Mouse (Mus musculus): ENCODE data around the gene Gm44503.
A peak's percentile ranks its signal among the peaks of the same experiment; 100 is the strongest.

The Gm44503 gene

GRCm38 (mm10) chr9:73030443-73030842 lies 71.8 kb downstream of the Gm44503 start:
- no peak for DNase-seq (ENCODE audit: low spot score)

DNA sequence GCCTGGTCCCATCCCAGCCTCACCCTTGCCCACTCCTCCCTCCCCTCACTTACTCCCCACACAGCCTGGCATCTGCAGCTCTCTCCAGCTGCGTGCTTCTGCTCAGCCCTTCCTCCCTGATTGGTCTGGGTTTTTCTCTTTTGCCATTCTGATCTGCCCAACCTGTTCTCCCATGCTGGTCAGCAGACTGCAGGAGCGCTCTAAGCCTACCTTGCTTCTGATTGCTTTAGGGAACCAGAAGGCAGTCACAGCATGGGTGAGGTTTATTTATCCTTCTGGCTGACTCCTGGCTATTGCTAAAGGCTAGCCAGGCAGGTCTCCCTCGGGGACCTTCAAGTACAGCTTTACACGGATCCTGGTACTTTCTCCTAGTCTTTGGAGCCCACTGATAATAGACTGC lies 72.8 kb downstream of the Gm44503 start:
- no peak for DNase-seq (ENCODE audit: low spot score)

DNA sequence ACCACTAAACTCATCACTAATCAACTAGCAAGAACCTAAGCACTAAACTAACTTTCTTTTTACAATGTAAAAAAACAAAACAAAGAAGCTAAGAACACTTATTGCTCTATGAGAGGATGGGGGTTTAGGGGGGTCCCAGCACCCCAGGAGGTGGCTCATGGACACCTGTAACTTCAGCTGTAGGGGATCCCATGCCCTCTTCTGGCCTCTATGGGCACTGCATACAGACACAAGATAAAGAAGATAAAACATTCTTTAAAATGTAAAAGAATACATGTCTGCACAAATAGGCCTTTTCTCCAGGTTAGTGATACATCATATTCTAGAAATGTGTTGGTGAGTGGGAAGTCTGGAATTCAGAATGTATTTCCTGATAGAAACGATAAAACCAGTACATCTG lies 74.8 kb downstream of the Gm44503 start:
- no peak for DNase-seq (ENCODE audit: low spot score)

DNA sequence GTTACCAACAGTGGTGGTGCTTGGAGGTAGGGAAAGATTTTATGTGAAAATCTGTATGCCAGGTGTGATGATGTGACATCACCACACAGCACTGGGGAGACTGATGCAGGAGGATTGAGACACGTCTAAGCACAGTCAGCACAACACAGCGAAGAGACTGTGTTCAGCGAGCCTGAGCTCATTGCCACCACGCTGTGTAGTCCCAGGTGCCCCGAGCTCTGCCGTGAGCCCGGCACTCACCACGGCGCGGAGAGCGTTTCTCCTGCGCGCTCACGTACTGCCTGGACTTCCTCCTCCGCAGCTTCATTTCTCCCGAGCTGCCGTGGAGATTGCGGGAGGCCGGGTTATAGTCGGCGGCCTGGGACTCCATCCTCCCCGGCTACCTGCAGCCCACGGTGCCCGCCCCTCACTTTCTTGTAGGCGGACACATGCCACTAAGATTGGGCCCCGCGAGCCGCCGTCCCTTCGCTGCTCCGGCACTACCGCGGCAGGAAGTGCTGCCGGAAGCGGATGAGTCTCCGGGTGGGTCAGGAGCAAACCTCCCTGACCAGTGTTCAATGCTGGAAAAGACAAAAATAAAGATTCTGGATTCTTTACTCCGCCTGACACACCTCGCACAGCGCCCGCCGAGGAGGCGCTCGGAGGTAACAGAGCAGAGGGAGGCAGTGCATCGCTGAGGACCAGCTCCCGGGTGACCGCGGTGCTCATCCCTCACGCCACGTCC lies 80.7 kb downstream of the Gm44503 start:
- DNase-seq (ENCODE audit: low spot score), result peak; percentile 78

GRCm38 (mm10) chr9:73040080-73040479 lies 81.4 kb downstream of the Gm44503 start, which contains the start of gene Pigb:
Pigb (minus strand) TSS chr9:73040378.
- DNase-seq (ENCODE audit: low spot score), result no peak

DNA sequence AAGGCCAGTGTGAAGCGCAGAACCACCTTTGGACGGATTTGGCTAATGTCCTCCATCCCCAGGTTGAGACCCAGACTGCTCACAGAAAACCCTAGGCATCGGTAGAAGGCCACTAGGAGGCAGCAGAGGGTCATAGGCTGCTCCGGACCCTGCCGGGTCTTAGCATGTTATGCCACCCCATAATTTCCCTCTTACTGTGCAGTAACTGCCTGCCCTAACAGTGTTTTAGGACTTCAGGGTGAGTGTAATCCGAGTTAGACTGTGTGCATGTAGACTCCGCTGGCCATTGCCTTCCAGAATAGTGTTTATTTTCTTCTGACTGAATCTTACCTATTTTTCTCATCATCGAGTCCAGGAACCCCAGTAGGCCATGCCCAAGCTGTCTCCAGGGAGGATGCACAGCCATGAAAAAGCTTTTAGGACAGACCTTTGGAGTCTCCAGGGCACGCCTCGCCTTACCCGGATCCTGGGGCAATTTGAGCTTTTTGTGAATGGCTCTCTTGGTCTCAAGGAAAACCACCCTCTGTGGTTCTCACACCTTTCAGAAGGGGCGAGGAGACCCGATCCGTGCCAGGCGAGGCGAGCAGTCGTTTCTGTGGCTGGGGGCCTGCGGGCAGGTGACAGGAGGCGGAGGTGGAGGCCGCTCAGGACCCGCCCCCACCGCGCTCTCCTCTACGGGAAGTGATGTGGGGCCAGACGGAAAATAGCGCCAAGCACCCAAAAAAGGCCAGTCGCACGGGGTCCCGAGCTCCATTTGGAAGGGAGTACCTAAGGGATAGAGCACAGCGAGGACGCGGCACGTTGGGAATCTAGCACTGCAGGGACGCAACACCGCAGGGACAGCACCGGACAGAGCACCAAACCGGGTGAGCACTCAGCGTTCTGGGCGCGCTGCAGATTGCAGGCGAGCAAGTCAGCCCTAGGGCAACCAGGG lies 85.8 kb downstream of the Gm44503 start, which contains the start of gene Rab27a:
Gene Rab27a (plus strand): TSS at position 709 of the 934 bp plus-strand sequence.
- peak; percentile 72 for DNase-seq (ENCODE audit: low spot score)

DNA sequence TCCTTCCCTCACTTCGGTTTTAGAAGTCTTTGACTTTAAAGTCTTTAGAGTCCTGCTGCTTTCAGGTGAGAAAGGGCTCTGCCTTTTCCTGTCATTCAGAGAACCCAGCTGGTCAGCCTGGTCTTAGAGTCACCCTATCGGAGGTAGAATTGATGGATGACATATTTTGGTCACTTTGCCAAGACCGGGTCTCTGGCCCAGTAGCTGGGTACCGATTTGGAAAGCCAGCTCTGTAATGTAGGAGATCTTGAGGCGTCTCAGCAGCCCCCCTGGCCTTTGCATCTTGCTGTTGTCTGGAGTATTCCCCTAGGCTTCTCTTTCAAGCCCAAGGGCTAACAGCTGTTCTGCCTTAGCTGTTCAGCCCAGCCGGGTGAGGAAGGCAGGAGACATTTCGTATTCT lies 86.6 kb downstream of the Gm44503 start:
- no peak for DNase-seq (ENCODE audit: low spot score)

GRCm38 (mm10) chr9:73045711-73046110 lies 87.1 kb downstream of the Gm44503 start:
- DNase-seq (ENCODE audit: low spot score), result no peak

DNA sequence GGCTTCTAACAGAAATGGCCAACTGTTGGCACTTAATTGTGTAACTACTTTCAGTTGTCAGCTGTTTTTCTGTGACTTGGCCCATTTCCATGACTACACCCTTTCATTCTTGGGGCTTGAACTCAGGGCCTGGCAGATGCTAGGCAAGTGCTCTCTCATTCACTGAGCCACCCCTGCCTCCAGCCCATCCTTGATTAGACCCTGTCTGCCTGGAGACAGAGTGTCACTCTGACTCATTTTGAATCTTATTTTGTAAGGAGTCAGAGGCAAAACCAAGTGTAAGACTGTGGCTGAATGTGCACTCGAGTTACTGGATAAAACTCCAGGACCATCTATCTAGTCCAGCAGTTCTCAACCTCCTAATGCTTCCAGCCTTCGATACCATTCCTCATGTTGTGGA lies 89.3 kb downstream of the Gm44503 start:
- DNase-seq (ENCODE audit: low spot score), result no peak

DNA sequence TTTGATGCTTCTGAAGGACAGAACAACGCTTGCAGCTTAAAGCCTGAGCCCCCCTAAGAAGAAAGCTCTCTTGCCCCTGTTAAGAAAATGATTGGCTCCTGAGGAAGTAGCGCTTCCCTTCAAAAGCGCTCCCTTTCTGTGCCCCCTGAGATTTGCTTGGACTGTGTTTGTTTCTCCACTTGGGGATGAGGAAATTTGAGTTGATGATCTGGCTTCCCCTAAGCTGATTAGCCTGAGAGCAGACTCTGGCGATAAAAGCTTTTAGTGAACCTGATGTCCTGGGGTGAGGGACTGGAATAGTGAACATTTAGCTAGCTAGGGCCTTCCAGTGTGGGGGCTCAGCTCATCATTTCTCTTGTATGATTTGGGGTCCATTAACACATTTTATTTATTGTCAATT lies 90.3 kb downstream of the Gm44503 start:
- DNase-seq (ENCODE audit: low spot score), result no peak

DNA sequence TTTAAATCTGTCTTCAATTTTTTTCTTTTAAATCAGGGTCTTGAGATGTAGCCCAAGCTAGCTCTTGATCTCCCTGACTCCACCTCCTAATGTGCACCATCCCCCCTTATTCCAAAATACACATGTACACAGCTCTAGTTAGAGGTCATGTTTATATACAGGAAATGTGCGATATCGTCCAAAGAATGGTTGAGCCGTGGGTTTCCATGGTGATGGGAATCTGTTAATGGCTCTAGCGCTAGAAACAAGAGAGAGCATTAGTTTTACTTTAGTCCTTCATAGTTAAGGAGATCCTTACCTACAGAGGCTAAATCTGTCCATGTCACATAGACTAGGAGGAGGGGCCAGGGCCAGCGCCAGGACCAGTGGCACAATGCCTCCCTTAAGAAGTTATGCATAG lies 91.2 kb downstream of the Gm44503 start:
- DNase-seq (ENCODE audit: low spot score), result no peak

DNA sequence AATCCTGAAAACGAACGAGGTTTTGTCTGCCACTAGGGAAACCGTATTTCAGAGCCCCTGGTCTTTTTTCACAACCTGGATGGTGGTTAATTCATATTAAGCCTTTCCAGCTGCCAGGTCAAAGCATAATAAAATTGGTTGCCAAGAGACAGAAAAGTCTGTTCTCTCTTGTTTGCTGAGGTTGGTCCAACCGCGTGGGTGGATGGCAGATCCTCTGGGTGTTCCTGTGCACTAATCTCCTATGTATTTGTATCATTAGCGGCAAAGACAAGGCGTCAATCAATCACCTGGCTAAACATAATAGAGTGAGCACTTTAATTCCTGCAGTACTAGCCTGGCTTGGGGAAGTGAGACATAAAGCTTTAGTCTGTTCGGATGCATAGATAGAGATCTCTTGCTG lies 92.0 kb downstream of the Gm44503 start:
- DNase-seq (ENCODE audit: low spot score), result no peak

DNA sequence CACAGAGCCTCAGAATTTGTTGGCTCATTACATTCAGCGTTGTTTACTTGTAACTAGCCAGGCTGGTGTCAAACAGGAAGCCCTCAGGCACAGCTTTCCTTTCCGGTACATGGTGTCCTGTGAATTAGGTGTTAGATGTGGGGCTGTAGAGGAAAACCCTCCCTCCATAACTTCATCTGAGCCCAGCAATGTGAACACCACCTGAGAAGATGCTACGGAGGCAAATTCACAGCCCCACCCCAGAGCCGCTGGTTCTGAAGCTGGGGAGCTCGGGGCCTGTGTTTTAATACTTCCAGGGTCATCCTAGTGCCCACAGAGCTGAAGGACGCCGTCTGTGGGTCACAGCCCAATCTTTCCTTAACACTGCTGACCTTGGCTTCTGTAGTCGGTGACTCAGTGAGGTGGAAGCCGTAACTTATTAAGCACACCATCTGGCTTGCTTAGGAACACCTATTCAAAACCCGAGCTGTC lies 96.8 kb downstream of the Gm44503 start:
- DNase-seq (ENCODE audit: low spot score), result no peak

- no peak for DNase-seq (ENCODE audit: low spot score)
These were observed 100.6 kb downstream of the Gm44503 start for GRCm38 (mm10) chr9:73059224-73059623.

DNA sequence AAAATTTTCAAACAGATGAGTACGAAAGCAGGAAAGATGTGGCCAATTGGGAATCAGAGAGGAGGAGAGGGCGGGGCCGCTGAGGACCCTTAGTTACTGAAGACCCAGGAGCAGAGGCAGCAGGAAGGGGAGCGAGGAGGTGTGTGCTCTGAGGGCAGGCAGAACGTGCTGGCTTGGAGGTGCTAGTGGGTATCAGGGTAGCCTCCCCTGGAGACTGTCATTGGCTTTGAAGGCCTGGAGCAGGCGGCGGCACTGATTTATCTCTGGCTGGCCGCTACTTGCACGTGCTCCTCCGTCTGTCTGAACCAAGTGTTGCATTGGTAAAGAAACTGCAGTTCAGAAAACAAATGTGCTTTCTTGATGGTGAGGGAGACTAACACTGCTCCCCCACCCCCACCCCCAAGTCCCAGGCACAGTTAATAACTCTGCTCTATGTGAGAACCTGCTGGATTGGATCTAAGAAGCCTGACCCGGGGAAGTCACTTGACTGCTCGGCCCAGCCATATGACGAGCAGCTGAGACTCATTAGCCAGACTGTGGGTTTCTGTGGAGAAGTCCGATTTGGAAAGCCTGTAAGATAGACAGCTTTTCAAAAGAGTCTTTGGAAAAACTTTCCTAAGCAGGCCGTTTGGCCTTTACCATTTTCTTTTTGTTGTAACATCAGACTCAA lies 105.1 kb downstream of the Gm44503 start:
- no peak for DNase-seq (ENCODE audit: low spot score)
